Mouse (Mus musculus) Patski (cell line): ENCODE data around the gene Meis2. TPM values are rescaled to one million over a fixed set of nuclear protein-coding genes. Genes with fewer than 3 reads are reported as not detected.

Source experiments
- ATAC-seq: fragments of 100-300 bp; one replicate; pipeline ENCODE4 v1.8.0; 2021
- CTCF ChIA-PET: fragments of 350-600 bp; sonication (Branson Sonifier 250); formaldehyde crosslinking; loops from one replicate; lab custom pipeline; 2022; ENCODE audit warnings: inconsistent platforms; lab: Charles Lee
- POLR2A ChIA-PET: fragments of 350-600 bp; sonication (Branson Sonifier 250); formaldehyde crosslinking; loops from one replicate; lab custom pipeline; 2022; ENCODE audit warnings: antibody characterized with exemption, inconsistent platforms; lab: Charles Lee
- DNase-seq: peaks from one replicate; pipeline ENCODE4 v3.0.0-alpha.2; 2011; ENCODE audit warnings: low read depth, low spot score
- H3K27me3 ChIP-seq: fragments of 371-371 bp; one replicate; pipeline ENCODE4 v1.5.1; 2021
- CTCF ChIP-seq: fragments of 100-300 bp; IDR thresholded peaks from one replicate; pipeline ENCODE4 v1.5.1; 2021
- in situ Hi-C: fragments of 300-500 bp; cut with MboI; formaldehyde crosslinking; loops from 3 replicates; pipeline ENCODE4 v1.11.1; 2018; ENCODE audit warnings: low pct_unique_long_range_greater_than_20kb, mixed read lengths
- polyA plus RNA-seq: library from polyadenylated mRNA; unstranded; gene quantifications from one replicate; pipeline ENCODE4 v1.2.3, GENCODE M21; 2021

Gene Meis2
- polyA plus RNA-seq, 1 experiment from 2014 or later: 52.9 TPM

GRCm38 (mm10) chr2:116068901-116069300 lies 3.3 kb upstream of the Meis2 start:
- POLR2A ChIA-PET: no interaction called here
- no peak for DNase-seq
- in situ Hi-C loops: loop anchor here (10.0 to 25.0 kb wide), 3 partner anchors 214 to 1068 kb away; no protein-coding TSS in a partner anchor
- TF ChIP-seq CTCF: no peak
- no peak for ATAC-seq
- CTCF ChIA-PET: no interaction called here
- no peaks in the 10 kb centered on the region for H3K27me3 ChIP-seq

GRCm38 (mm10) chr2:116068461-116068860 lies 2.8 kb upstream of the Meis2 start:
- POLR2A ChIA-PET: no interaction called here
- no peak for TF ChIP-seq CTCF
- no peak for DNase-seq
- H3K27me3 ChIP-seq: no peaks in the 10 kb centered on the region
- CTCF ChIA-PET: no interaction called here
- in situ Hi-C loops: loop anchor here (10.0 to 25.0 kb wide), 3 partner anchors 214 to 1069 kb away; no protein-coding TSS in a partner anchor
- no peak for ATAC-seq

DNA sequence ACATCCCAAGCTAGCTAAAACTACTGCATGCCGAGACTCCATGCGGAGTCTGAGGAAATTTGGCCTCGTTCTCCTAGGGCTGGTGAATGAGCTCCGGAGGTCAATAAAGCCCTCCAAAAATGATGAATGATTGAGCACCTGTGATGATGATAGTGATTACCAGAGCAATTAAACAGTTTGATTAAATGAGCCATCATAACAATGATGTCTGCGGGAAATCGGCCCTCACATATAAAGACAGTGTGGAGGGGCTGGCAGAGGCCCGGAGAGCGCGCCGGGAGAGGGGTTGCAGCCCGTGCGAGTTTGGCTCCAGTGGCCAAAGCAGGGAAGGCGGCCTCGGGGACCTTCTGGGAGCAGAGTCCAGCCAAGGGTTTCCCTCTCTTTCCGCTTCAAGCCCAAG lies 2.1 kb upstream of the Meis2 start:
- CTCF ChIA-PET: no interaction called here
- in situ Hi-C loops: loop anchor here (10.0 to 25.0 kb wide), 3 partner anchors 213 to 1070 kb away; no protein-coding TSS in a partner anchor
- no peak for ATAC-seq
- POLR2A ChIA-PET: interaction anchor here (0.6 kb wide), 1 partner anchor 98 kb away, joined by 3 read pairs; no protein-coding TSS in a partner anchor
- no peaks in the 10 kb centered on the region for H3K27me3 ChIP-seq
- no peak for TF ChIP-seq CTCF
- no peak for DNase-seq

DNA sequence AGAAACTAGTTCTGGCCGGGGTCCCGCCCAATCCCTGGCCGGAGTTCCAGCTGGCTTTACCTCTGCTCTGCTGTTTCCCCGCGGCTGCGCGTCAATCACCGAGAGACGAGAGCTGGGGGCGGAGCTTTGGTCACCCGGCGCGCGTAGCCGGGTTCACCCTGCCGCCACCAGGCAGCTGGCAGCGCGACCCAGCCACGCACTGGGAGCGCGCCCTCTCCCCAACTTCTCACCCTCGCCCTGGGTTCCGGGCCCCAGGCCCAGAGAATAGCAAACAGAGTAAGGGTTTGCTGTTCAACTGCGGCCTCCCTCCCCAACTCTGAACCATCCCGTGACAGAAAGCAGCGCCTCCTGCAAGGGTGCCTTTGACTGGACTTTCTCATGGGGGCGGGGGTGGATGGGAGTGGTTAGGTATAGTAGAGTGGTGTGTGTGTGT lies 1.4 kb upstream of the Meis2 start:
- DNase-seq (no peak), ATAC-seq (peak; percentile 74)
- CTCF ChIA-PET: interaction anchor here (1.2 to 1.3 kb wide), 2 partner anchors 13 to 37 kb away, joined by 3 to 4 read pairs; no protein-coding TSS in a partner anchor
- in situ Hi-C loops: loop anchor here (10.0 to 25.0 kb wide), 3 partner anchors 212 to 1070 kb away; no protein-coding TSS in a partner anchor
- TF ChIP-seq CTCF: no peak
- no peaks in the 10 kb centered on the region for H3K27me3 ChIP-seq
- POLR2A ChIA-PET: interaction anchor here (0.6 to 1.2 kb wide), 2 partner anchors 13 to 97 kb away, joined by 3 to 5 read pairs; no protein-coding TSS in a partner anchor

- CTCF ChIA-PET: interaction anchor here (1.2 to 1.3 kb wide), 2 partner anchors 14 to 38 kb away, joined by 3 to 4 read pairs; no protein-coding TSS in a partner anchor
- POLR2A ChIA-PET: interaction anchor here (0.7 to 2.7 kb wide), 4 partner anchors 13 to 86 kb away, joined by 3 to 6 read pairs (median 4); no protein-coding TSS in a partner anchor
- H3K27me3 ChIP-seq: no peaks in the 10 kb centered on the region
- in situ Hi-C loops: loop anchor here (10.0 to 25.0 kb wide), 3 partner anchors 211 to 1071 kb away; no protein-coding TSS in a partner anchor
- no peak for TF ChIP-seq CTCF
- no peak for DNase-seq
- ATAC-seq: peak; percentile 10
These were observed 660 bp upstream of the Meis2 start for GRCm38 (mm10) chr2:116066057-116066941.

GRCm38 (mm10) chr2:116065057-116065456 lies 582 bp downstream of the Meis2 start:
- no peak for TF ChIP-seq CTCF
- ATAC-seq (no peak), DNase-seq (no peak)
- CTCF ChIA-PET: no interaction called here
- in situ Hi-C loops: loop anchor here (10.0 to 25.0 kb wide), 3 partner anchors 210 to 1072 kb away; no protein-coding TSS in a partner anchor
- POLR2A ChIA-PET: interaction anchor here (0.6 to 2.7 kb wide), 3 partner anchors 8 to 705 kb away, joined by 6 to 8 read pairs (median 6); no protein-coding TSS in a partner anchor
- no peaks in the 10 kb centered on the region for H3K27me3 ChIP-seq

- CTCF ChIA-PET: no interaction called here
- TF ChIP-seq CTCF: no peak
- POLR2A ChIA-PET: interaction anchor here (0.6 to 2.7 kb wide), 2 partner anchors 8 to 15 kb away, joined by 6 to 8 read pairs; no protein-coding TSS in a partner anchor
- in situ Hi-C loops: loop anchor here (10.0 to 25.0 kb wide), 3 partner anchors 210 to 1073 kb away; no protein-coding TSS in a partner anchor
- H3K27me3 ChIP-seq: no peaks in the 10 kb centered on the region
- DNase-seq (no peak), ATAC-seq (no peak)
These were observed 1.1 kb downstream of the Meis2 start for GRCm38 (mm10) chr2:116064521-116064920.

DNA sequence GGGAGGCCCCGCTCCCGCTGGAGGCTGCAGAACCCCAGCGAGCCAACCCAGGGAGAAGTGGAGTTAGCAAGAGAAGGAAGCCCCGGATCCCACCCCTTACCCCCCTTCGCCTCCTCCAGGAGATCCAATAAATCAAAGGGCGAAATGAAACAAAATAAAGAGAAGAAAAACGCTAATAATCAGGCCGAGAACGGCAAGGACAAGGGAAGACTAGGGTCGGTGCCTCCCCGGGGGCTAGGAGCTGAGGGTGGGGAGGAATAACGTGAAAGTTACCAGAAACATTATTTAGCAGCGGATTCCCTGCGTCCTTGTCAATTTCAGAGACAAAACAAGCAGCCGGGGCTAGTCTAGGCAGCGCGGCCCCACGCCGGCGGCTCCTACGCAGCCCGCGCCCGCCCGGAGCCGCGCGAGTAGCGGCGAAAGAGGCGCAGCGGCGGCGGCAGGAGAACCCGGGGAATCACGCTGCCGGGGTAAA lies 1.8 kb downstream of the Meis2 start:
- POLR2A ChIA-PET: interaction anchor here (2.7 kb wide), 1 partner anchor 15 kb away, joined by 6 read pairs; no protein-coding TSS in a partner anchor
- DNase-seq (no peak), ATAC-seq (no peak)
- TF ChIP-seq CTCF: no peak
- H3K27me3 ChIP-seq: no peaks in the 10 kb centered on the region
- CTCF ChIA-PET: no interaction called here
- in situ Hi-C loops: loop anchor here (10.0 to 25.0 kb wide), 3 partner anchors 209 to 1073 kb away; no protein-coding TSS in a partner anchor

GRCm38 (mm10) chr2:116062761-116063441 lies 2.7 kb downstream of the Meis2 start:
- TF ChIP-seq CTCF: no peak
- in situ Hi-C loops: loop anchor here (10.0 to 25.0 kb wide), 3 partner anchors 208 to 1074 kb away; no protein-coding TSS in a partner anchor
- ATAC-seq: no peak
- ChIA-PET POLR2A (no interaction called here), CTCF (interaction anchor here (0.9 kb wide), 1 partner anchor 11 kb away, joined by 4 read pairs; no protein-coding TSS in a partner anchor)
- no peak for DNase-seq
- no peaks in the 10 kb centered on the region for H3K27me3 ChIP-seq
